Comparison of ENCODE assay signal across 23 mouse cellular contexts in genomic region chr5:58394277-58394676, GRCm38 (mm10).
"Had no signal": no experiment of that assay in that cellular context is flagged by ENCODE, and none has a peak within 500 bp of the region (broad histone marks: within the 10 kb centered on the region; RNA-seq: fewer than 3 reads in every experiment).

No protein-coding gene starts in this region.

- H3K9me3 ChIP-seq: heart, embryonic 10.5 days; heart, embryonic 12.5 days; hindbrain, embryonic 10.5 days; hindbrain, embryonic 12.5 days; intestine, embryonic 15.5 days; limb, embryonic 13.5 days had no signal

- DNase-seq: gastrocnemius, postnatal 10 days; gastrocnemius, postnatal 25 days; heart, adult 18-20 months; heart, postnatal 10 days; heart, postnatal 4 days; kidney, adult 18-20 months; kidney, adult 8-10 months; kidney, postnatal 10 days; kidney, postnatal 25 days; kidney, postnatal 4 days; liver had no signal

- H3K27ac ChIP-seq: heart, embryonic 10.5 days; hindbrain, embryonic 10.5 days; hindbrain, embryonic 12.5 days; hindbrain, embryonic 14.5 days; intestine, embryonic 15.5 days; layer of hippocampus, adult 2 months; left cerebral cortex, adult 2 months; limb, embryonic 13.5 days had no signal

- H3K4me1 ChIP-seq: heart, embryonic 10.5 days; heart, embryonic 12.5 days; hindbrain, embryonic 10.5 days; hindbrain, embryonic 12.5 days; intestine, embryonic 15.5 days; limb, embryonic 13.5 days had no signal

- H3K4me3 ChIP-seq: heart, embryonic 10.5 days; heart, embryonic 12.5 days; hindbrain, embryonic 10.5 days; hindbrain, embryonic 12.5 days; intestine, embryonic 15.5 days; layer of hippocampus, adult 2 months; left cerebral cortex, adult 2 months; limb, embryonic 13.5 days had no signal

- H3K36me3 ChIP-seq: heart, embryonic 10.5 days; heart, embryonic 12.5 days; hindbrain, embryonic 10.5 days; hindbrain, embryonic 12.5 days; intestine, embryonic 15.5 days; limb, embryonic 13.5 days had no signal

- ATAC-seq: hindbrain, embryonic 16.5 days; inflammation-experienced regulatory T-cells, adult 6 months; intestine, embryonic 15.5 days; intestine, postnatal 0 days had no signal

- H3K4me2 ChIP-seq: heart, embryonic 12.5 days; hindbrain, embryonic 12.5 days; hindbrain, embryonic 14.5 days; intestine, embryonic 15.5 days; limb, embryonic 13.5 days had no signal

- H3K9ac ChIP-seq: heart, embryonic 12.5 days; hindbrain, embryonic 12.5 days; hindbrain, embryonic 14.5 days; intestine, embryonic 15.5 days; limb, embryonic 13.5 days had no signal

- H3K27me3 ChIP-seq: heart, embryonic 12.5 days; hindbrain, embryonic 12.5 days; intestine, embryonic 15.5 days; limb, embryonic 13.5 days had no signal
